Mouse (Mus musculus) heart, embryonic 11.5 days (tissue): ENCODE results near the gene Spata5. TPM values are rescaled to one million over a fixed set of nuclear protein-coding genes. Genes with fewer than 3 reads are reported as not detected.

Experiments used
- ATAC-seq: fragments of 200-750 bp; cut with Nextera tagmentation; replicated peaks from 2 replicates; pipeline ENCODE4 v1.8.0; 2017; ENCODE audit warnings: moderate library complexity; ENCODE audit not compliant: insufficient number of reproducible peaks, low FRiP score, low TSS enrichment
- H3K27ac ChIP-seq: fragments of 300-500 bp; sonication (generic); 2 replicates; pipeline ENCODE4 v1.5.1; 2014; ENCODE audit warnings: mild to moderate bottlenecking, low read depth, low read length
- H3K27me3 ChIP-seq: fragments of 300-500 bp; sonication (generic); 2 replicates; pipeline ENCODE4 v1.6.1; 2014; ENCODE audit warnings: mild to moderate bottlenecking, low read length, mixed read lengths; ENCODE audit not compliant: control insufficient read depth, insufficient read depth
- H3K36me3 ChIP-seq: fragments of 300-500 bp; sonication (generic); 2 replicates; pipeline ENCODE4 v1.6.1; 2014; ENCODE audit warnings: mild to moderate bottlenecking, low read length, moderate library complexity, mixed read lengths; ENCODE audit not compliant: control insufficient read depth, insufficient read depth
- H3K4me1 ChIP-seq: fragments of 300-500 bp; sonication (generic); 2 replicates; pipeline ENCODE4 v1.6.1; 2014; ENCODE audit warnings: low read length; ENCODE audit not compliant: control insufficient read depth, insufficient read depth
- H3K4me2 ChIP-seq: fragments of 300-500 bp; sonication (generic); 2 replicates; pipeline ENCODE4 v1.6.1; 2014; ENCODE audit warnings: mild to moderate bottlenecking, moderate library complexity
- H3K4me3 ChIP-seq: fragments of 300-500 bp; sonication (generic); 2 replicates; pipeline ENCODE4 v1.5.1; 2014; ENCODE audit warnings: low read depth, low read length
- H3K9ac ChIP-seq: fragments of 300-500 bp; sonication (generic); 2 replicates; pipeline ENCODE4 v1.6.1; 2014; ENCODE audit warnings: mild to moderate bottlenecking, low read depth, low read length, moderate library complexity
- H3K9me3 ChIP-seq: fragments of 300-500 bp; sonication (generic); replicated peaks from 2 replicates; pipeline ENCODE4 v1.6.1; 2016; ENCODE audit warnings: low read length; ENCODE audit not compliant: control insufficient read depth
- WGBS: fragments of 180-500 bp; shearing (Covaris S2); extraction: QIAGEN DNeasy Blood & Tissue Kit; methylation state at CpG from one replicate; pipeline ENCODE4 v1.1.7; 2014; ENCODE audit not compliant: insufficient replicate concordance; 5-methylcytosine and 5-hydroxymethylcytosine counted together
- polyA plus RNA-seq: library from polyadenylated mRNA; unstranded; fragments of >200 nt; fragmentation: Nextera tagmentation; extraction: Ambion mirVana; gene quantifications from 2 replicates; pipeline ENCODE4 v1.2.1, GENCODE M21; 2014

Gene Spata5
- polyA plus RNA-seq, 1 experiment from 2014 or later = 27.8 TPM

GRCm38 (mm10) chr3:37616586-37617547, 197.2 kb downstream of the Spata5 start:
- Histone ChIP-seq H3K9me3 (no peaks in the 10 kb centered on the region), H3K4me1 (peaks cover 3% of the 10 kb centered on the region; the same call in 1 of the 2 replicates), H3K27ac (no peak overlapping the region), H3K9ac (no peak overlapping the region), H3K27me3 (no peaks in the 10 kb centered on the region), H3K4me3 (no peak overlapping the region), H3K36me3 (no peaks in the 10 kb centered on the region), H3K4me2 (no peak overlapping the region)
- ATAC-seq = no peak
- WGBS = 78% methylated on average over 21 of the region's 21 CpGs

Other genes with a start within 250 kb of the Spata5 start
- not detected in 2 replicates for gene Il21, start 187.3 kb upstream of the Spata5 start, polyA plus RNA-seq
- gene Bbs12, start 107.3 kb upstream of the Spata5 start, polyA plus RNA-seq = 4.7 and 5.7 TPM in 2 replicates
- 0.52 and 1.1 TPM in 2 replicates for gene Cetn4, start 107.2 kb upstream of the Spata5 start, polyA plus RNA-seq
- 1.4 and 1.5 TPM in 2 replicates for gene Fgf2, start 71.5 kb upstream of the Spata5 start, polyA plus RNA-seq
- gene Nudt6, start 315 bp downstream of the Spata5 start, polyA plus RNA-seq = 8.2 and 13.2 TPM in 2 replicates
- gene Spry1, start 220.1 kb downstream of the Spata5 start, polyA plus RNA-seq = 4.8 and 6.3 TPM in 2 replicates